Mouse (Mus musculus): Measurements from ENCODE around the gene Gns.

DNA sequence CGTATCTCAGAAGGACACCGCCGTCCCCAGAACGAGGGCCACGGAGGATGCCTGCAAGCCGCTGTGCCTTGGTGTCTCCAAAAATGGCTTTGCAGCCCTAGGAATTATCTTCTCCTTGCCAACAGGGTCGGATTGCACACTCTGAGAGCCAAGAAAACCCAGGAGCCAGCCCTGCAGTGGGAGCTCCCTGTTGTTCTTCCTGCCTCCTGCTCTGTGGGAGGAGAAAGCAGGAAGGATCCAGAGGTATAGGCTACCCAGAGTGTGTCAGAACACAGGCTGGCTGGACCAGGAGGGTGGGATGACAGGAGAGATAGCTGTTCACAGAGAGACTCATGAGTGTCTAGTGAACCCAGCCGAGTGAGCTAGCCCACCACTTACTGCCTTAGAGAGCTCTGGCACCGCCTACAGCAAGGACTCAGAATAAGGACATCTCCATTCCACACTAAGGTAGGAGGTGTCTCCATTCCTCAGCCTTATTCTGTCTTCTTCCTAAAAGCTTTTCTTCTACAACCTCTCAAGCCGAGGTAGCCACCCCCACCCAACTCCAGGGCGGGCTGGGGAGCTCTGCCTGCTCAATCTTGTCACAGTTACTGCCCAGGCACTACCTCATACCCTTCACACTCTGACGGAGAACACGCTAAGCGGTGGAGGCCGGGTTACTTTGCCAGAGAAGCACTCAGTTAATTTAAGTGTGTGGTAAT is 63.3 kb downstream of the Gns start:
- TF ChIP-seq GATA1 (IDR thresholded peaks at IDR 0.05; ENCODE audit: borderline replicate concordance, low read length) (no peak), FLI1 (IDR thresholded peaks at IDR 0.05; ENCODE audit: low read length) (no peak)

All from megakaryocyte, embryonic 14.5 days (primary cell).